Mouse (Mus musculus) bone marrow, adult 2 months (tissue): Measurements from ENCODE around the gene Vav3. TPM values are rescaled to one million over a fixed set of nuclear protein-coding genes. Genes with fewer than 3 reads are reported as not detected.

Experiments used
- H3K27ac ChIP-seq: fragments of 200-500 bp; 2 replicates; pipeline ENCODE4 v1.5.1; 2012; ENCODE audit warnings: low read depth, mild to moderate bottlenecking, control low read depth, inconsistent platforms, low read length; ENCODE audit not compliant: control insufficient read depth, poor library complexity, insufficient read depth
- H3K4me1 ChIP-seq: fragments of 200-500 bp; 2 replicates; pipeline ENCODE4 v1.6.1; 2011; ENCODE audit warnings: low read length; ENCODE audit not compliant: control insufficient read depth, insufficient read depth
- H3K4me3 ChIP-seq: fragments of 200-500 bp; replicated peaks from 2 replicates; pipeline ENCODE3; 2011; ENCODE audit warnings: mild to moderate bottlenecking, low read depth, low read length, control low read depth; ENCODE audit not compliant: control insufficient read depth
- CTCF ChIP-seq: fragments of 200-500 bp; IDR thresholded peaks from 2 replicates; pipeline ENCODE4 v1.5.1; 2011; ENCODE audit warnings: low read length, control low read depth; ENCODE audit not compliant: control insufficient read depth, insufficient read depth
- POLR2A ChIP-seq: fragments of 200-500 bp; IDR thresholded peaks from 2 replicates; pipeline ENCODE4 v1.6.1; 2011; ENCODE audit warnings: low read depth, mild to moderate bottlenecking, control low read depth, low read length, borderline replicate concordance; ENCODE audit not compliant: control insufficient read depth
- WGBS: fragments of 180-500 bp; shearing (Covaris S2); methylation state at CpG from one replicate; pipeline ENCODE4 v1.1.7; 2018; 5-methylcytosine and 5-hydroxymethylcytosine counted together
- polyA plus RNA-seq: library from polyadenylated mRNA; stranded (reverse); fragments of >200 nt; gene quantifications from 2 replicates; pipeline ENCODE4 v1.2.4, GENCODE M21; 2011; ENCODE audit warnings: low replicate concordance; ENCODE audit not compliant: missing spikeins, insufficient read depth, insufficient read length

Gene Vav3
- polyA plus RNA-seq, 1 experiment = 12.7 TPM

GRCm38 (mm10) chr3:109568542-109569265 is 228.3 kb downstream of the Vav3 start:
- WGBS = 57% methylated on average over 3 of the region's 3 CpGs
- no peak for TF ChIP-seq CTCF
- TF ChIP-seq POLR2A = no peak
- H3K4me3 ChIP-seq = no peak overlapping the region
- no peak overlapping the region for H3K27ac ChIP-seq
- no peaks in the 10 kb centered on the region for H3K4me1 ChIP-seq

GRCm38 (mm10) chr3:109571483-109571882 is 231.0 kb downstream of the Vav3 start:
- H3K4me1 ChIP-seq = no peaks in the 10 kb centered on the region
- WGBS = 4% methylated on average over 1 of the region's 1 CpGs
- H3K4me3 ChIP-seq = no peak overlapping the region
- no peak overlapping the region for H3K27ac ChIP-seq
- TF ChIP-seq POLR2A (no peak), CTCF (no peak)

- WGBS = 80% methylated on average over 3 of the region's 3 CpGs
- Histone ChIP-seq H3K4me1 (no peaks in the 10 kb centered on the region), H3K27ac (no peak overlapping the region), H3K4me3 (no peak overlapping the region)
- TF ChIP-seq POLR2A (no peak), CTCF (no peak)
These were observed 232.4 kb downstream of the Vav3 start for GRCm38 (mm10) chr3:109572871-109573270.

GRCm38 (mm10) chr3:109573549-109574146 is 233.2 kb downstream of the Vav3 start:
- no peaks in the 10 kb centered on the region for H3K4me1 ChIP-seq
- TF ChIP-seq CTCF = no peak
- no peak for TF ChIP-seq POLR2A

GRCm38 (mm10) chr3:109574161-109574560 is 233.7 kb downstream of the Vav3 start:
- Histone ChIP-seq H3K4me1 (no peaks in the 10 kb centered on the region), H3K4me3 (no peak overlapping the region), H3K27ac (no peak overlapping the region)
- WGBS = 89% methylated on average over 6 of the region's 6 CpGs
- no peak for TF ChIP-seq CTCF
- no peak for TF ChIP-seq POLR2A

More at GRCm38 (mm10) chr3:109573549-109574146, 233.2 kb downstream of the Vav3 start:
- H3K4me3 ChIP-seq = no peak overlapping the region
- no peak overlapping the region for H3K27ac ChIP-seq
- WGBS = 82% methylated on average over 10 of the region's 10 CpGs

- WGBS = 88% methylated on average over 3 of the region's 3 CpGs
- Histone ChIP-seq H3K4me3 (no peak overlapping the region), H3K4me1 (no peaks in the 10 kb centered on the region), H3K27ac (no peak overlapping the region)
- no peak for TF ChIP-seq POLR2A
- TF ChIP-seq CTCF = no peak
These were observed 237.9 kb downstream of the Vav3 start for GRCm38 (mm10) chr3:109578347-109578746.

- TF ChIP-seq CTCF (no peak), POLR2A (no peak)
- no peak overlapping the region for H3K4me3 ChIP-seq
- WGBS = 91% methylated on average over 7 of the region's 7 CpGs
- no peaks in the 10 kb centered on the region for H3K4me1 ChIP-seq
- H3K27ac ChIP-seq = no peak overlapping the region
These were observed 238.5 kb downstream of the Vav3 start for GRCm38 (mm10) chr3:109578983-109579382.

GRCm38 (mm10) chr3:109585946-109586345 is 245.5 kb downstream of the Vav3 start:
- H3K4me1 ChIP-seq = no peaks in the 10 kb centered on the region

More at GRCm38 (mm10) chr3:109585946-109586345, 245.5 kb downstream of the Vav3 start:
- no peak overlapping the region for H3K4me3 ChIP-seq
- TF ChIP-seq CTCF = no peak
- TF ChIP-seq POLR2A = no peak
- H3K27ac ChIP-seq = no peak overlapping the region
